Mouse (Mus musculus) left cerebral cortex, adult 18-20 months (tissue): ENCODE measurements around the gene Abhd4. TPM values are rescaled to one million over a fixed set of nuclear protein-coding genes. Genes with fewer than 3 reads are reported as not detected.

Source experiments
- DNase-seq, 2 experiments: peaks; one replicate each; pipeline ENCODE4 v3.0.0; 2021 to 2022; ENCODE audit warnings: low spot score in 2 of 2, mixed read lengths in 1 of 2
- total RNA-seq, 2 experiments: library from RNA; stranded (reverse); gene quantifications; 2 replicates each; pipeline ENCODE4 v1.2.3; 2021

The Abhd4 gene
- total RNA-seq, 2 experiments from 2014 or later = 42.8 to 46.2 TPM

- no peak for DNase-seq
Observed at GRCm38 (mm10) chr14:54235825-54236540, 18.0 kb upstream of the Abhd4 start.

- DNase-seq = no peak
Observed at GRCm38 (mm10) chr14:54236881-54237280, 17.1 kb upstream of the Abhd4 start.

GRCm38 (mm10) chr14:54239002-54239736 is 14.8 kb upstream of the Abhd4 start:
- peak; percentile 82 to 92 for DNase-seq

GRCm38 (mm10) chr14:54240542-54240941 is 13.4 kb upstream of the Abhd4 start:
- no peak for DNase-seq

GRCm38 (mm10) chr14:54244183-54244582 is 9.8 kb upstream of the Abhd4 start:
- DNase-seq = no peak

GRCm38 (mm10) chr14:54246232-54246631 is 7.8 kb upstream of the Abhd4 start:
- no peak for DNase-seq

GRCm38 (mm10) chr14:54249326-54249725 is 4.7 kb upstream of the Abhd4 start:
- no peak for DNase-seq

GRCm38 (mm10) chr14:54250122-54250521 is 3.9 kb upstream of the Abhd4 start:
- DNase-seq = no peak

GRCm38 (mm10) chr14:54254670-54255202 is 748 bp downstream of the Abhd4 start:
- no peak for DNase-seq

- no peak for DNase-seq
Observed at GRCm38 (mm10) chr14:54258131-54258670, 4.2 kb downstream of the Abhd4 start.

GRCm38 (mm10) chr14:54259003-54259721 is 5.2 kb downstream of the Abhd4 start:
- DNase-seq = peak; percentile 82 to 84

GRCm38 (mm10) chr14:54259722-54260085 is 5.7 kb downstream of the Abhd4 start:
- DNase-seq = no peak

- DNase-seq = no peak
Observed at GRCm38 (mm10) chr14:54260196-54260595, 6.2 kb downstream of the Abhd4 start.

- DNase-seq = no peak
Observed at GRCm38 (mm10) chr14:54261386-54261785, 7.4 kb downstream of the Abhd4 start.

GRCm38 (mm10) chr14:54262622-54263021 is 8.6 kb downstream of the Abhd4 start:
- no peak for DNase-seq

- no peak for DNase-seq
Observed at GRCm38 (mm10) chr14:54263099-54263498, 9.1 kb downstream of the Abhd4 start.

- DNase-seq = no peak
Observed at GRCm38 (mm10) chr14:54264231-54264630, 10.2 kb downstream of the Abhd4 start.

GRCm38 (mm10) chr14:54265093-54265492 is 11.1 kb downstream of the Abhd4 start:
- no peak for DNase-seq

GRCm38 (mm10) chr14:54265951-54266350 is 12.0 kb downstream of the Abhd4 start:
- no peak for DNase-seq

GRCm38 (mm10) chr14:54267966-54268365 is 14.0 kb downstream of the Abhd4 start:
- no peak for DNase-seq

- no peak for DNase-seq
Observed at GRCm38 (mm10) chr14:54269566-54269965, 15.6 kb downstream of the Abhd4 start.
